Mouse (Mus musculus) neural tube, embryonic 15.5 days (tissue): ENCODE results near the gene Wnt7a. TPM values are rescaled to one million over a fixed set of nuclear protein-coding genes. Genes with fewer than 3 reads are reported as not detected.

ENCODE experiments used
- ATAC-seq: fragments of 200-750 bp; cut with Nextera tagmentation; 2 replicates; pipeline ENCODE4 v1.8.0; 2017; ENCODE audit warnings: mild to moderate bottlenecking, moderate TSS enrichment, moderate library complexity; ENCODE audit not compliant: low FRiP score
- H3K27ac ChIP-seq: fragments of 300-500 bp; sonication (generic); replicated peaks from 2 replicates; pipeline ENCODE4 v1.5.1; 2015; ENCODE audit warnings: mild to moderate bottlenecking, inconsistent platforms
- H3K27me3 ChIP-seq: fragments of 300-500 bp; sonication (generic); replicated peaks from 2 replicates; pipeline ENCODE4 v1.6.1; 2015; ENCODE audit warnings: inconsistent platforms
- H3K36me3 ChIP-seq: fragments of 300-500 bp; sonication (generic); 2 replicates; pipeline ENCODE4 v1.6.1; 2015; ENCODE audit warnings: inconsistent platforms
- H3K4me1 ChIP-seq: fragments of 300-500 bp; sonication (generic); 2 replicates; pipeline ENCODE4 v1.6.1; 2015; ENCODE audit warnings: inconsistent platforms
- H3K4me2 ChIP-seq: fragments of 300-500 bp; sonication (generic); 2 replicates; pipeline ENCODE4 v1.6.1; 2015; ENCODE audit warnings: inconsistent platforms, mild to moderate bottlenecking, moderate library complexity
- H3K4me3 ChIP-seq: fragments of 300-500 bp; sonication (generic); replicated peaks from 2 replicates; pipeline ENCODE4 v1.5.1; 2015; ENCODE audit warnings: mild to moderate bottlenecking, inconsistent platforms
- H3K9ac ChIP-seq: fragments of 300-500 bp; sonication (generic); replicated peaks from 2 replicates; pipeline ENCODE4 v1.6.1; 2015; ENCODE audit warnings: mild to moderate bottlenecking, inconsistent platforms
- H3K9me3 ChIP-seq: fragments of 300-500 bp; sonication (generic); replicated peaks from 2 replicates; pipeline ENCODE4 v1.6.1; 2016; ENCODE audit warnings: inconsistent platforms
- WGBS: fragments of 180-500 bp; shearing (Covaris S2); methylation state at CpG from one replicate; pipeline ENCODE4 v1.1.7; 2015; ENCODE audit warnings: mixed read lengths; 5-methylcytosine and 5-hydroxymethylcytosine counted together
- polyA plus RNA-seq: library from polyadenylated mRNA; unstranded; fragments of >200 nt; fragmentation: Nextera tagmentation; extraction: Ambion mirVana; gene quantifications from 2 replicates; pipeline ENCODE4 v1.2.1, GENCODE M21; 2015

Gene Wnt7a
- polyA plus RNA-seq, 1 experiment from 2014 or later, result 9.5 TPM

DNA sequence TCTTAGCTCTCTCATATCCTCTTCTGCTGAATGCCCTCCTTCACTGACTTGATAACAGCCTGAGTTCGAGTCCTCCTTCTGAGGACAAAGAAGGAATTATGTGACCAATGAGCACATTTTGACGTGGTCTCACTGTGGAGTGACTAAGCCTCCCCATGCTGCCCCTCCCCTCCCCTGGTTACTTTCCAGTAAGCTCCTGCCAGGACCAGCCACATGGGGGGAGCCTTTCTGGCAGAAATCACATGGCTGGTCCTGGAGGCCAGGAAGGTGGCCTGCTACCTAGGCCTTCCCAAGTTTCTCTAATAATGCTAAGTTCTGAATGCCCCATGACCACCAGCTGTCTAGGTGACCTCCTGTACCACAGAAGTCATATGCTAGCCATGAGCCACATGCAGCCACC is 27.3 kb downstream of the Wnt7a start:
- 60% methylated on average over 2 of the region's 2 CpGs for WGBS
- no peaks in the 10 kb centered on the region for H3K4me1 ChIP-seq
- no peak overlapping the region for H3K9ac ChIP-seq
- no peak overlapping the region for H3K27ac ChIP-seq
- no peaks in the 10 kb centered on the region for H3K27me3 ChIP-seq
- no peak for ATAC-seq
- no peak overlapping the region for H3K4me2 ChIP-seq
- H3K9me3 ChIP-seq, result no peaks in the 10 kb centered on the region
- no peak overlapping the region for H3K4me3 ChIP-seq
- H3K36me3 ChIP-seq, result no peaks in the 10 kb centered on the region

GRCm38 (mm10) chr6:91383303-91383702 is 27.9 kb downstream of the Wnt7a start:
- no peak overlapping the region for H3K27ac ChIP-seq
- H3K9me3 ChIP-seq, result no peaks in the 10 kb centered on the region
- H3K27me3 ChIP-seq, result no peaks in the 10 kb centered on the region
- H3K4me2 ChIP-seq, result no peak overlapping the region
- H3K4me1 ChIP-seq, result no peaks in the 10 kb centered on the region
- no peak overlapping the region for H3K9ac ChIP-seq
- 59% methylated on average over 1 of the region's 1 CpGs for WGBS
- H3K36me3 ChIP-seq, result no peaks in the 10 kb centered on the region
- no peak overlapping the region for H3K4me3 ChIP-seq
- ATAC-seq, result no peak

DNA sequence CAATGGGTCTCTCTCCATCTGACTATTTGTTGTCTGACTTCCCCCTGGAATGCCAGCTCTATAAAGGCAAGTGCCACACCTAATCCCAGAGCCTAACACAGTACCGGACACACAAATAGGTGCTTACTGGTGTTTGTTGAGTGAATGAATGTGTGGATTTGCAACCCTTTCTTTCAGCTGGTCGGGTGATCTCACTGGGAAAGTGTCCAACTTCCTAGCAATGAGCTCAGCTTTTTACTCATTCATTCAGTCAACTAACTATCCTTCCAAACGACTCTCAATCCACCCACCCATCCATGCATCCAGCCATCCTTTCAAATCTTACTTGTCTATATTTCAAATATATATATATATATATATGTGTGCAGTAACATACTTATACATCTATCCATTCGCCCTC is 31.3 kb downstream of the Wnt7a start:
- no peaks in the 10 kb centered on the region for H3K36me3 ChIP-seq
- no peaks in the 10 kb centered on the region for H3K27me3 ChIP-seq
- 72% methylated on average over 4 of the region's 4 CpGs for WGBS
- H3K4me1 ChIP-seq, result no peaks in the 10 kb centered on the region
- H3K27ac ChIP-seq, result peak overlapping the region; percentile 56; the same call in 1 of the 2 replicates
- H3K9ac ChIP-seq, result no peak overlapping the region
- no peak overlapping the region for H3K4me2 ChIP-seq
- ATAC-seq, result no peak
- no peak overlapping the region for H3K4me3 ChIP-seq
- no peaks in the 10 kb centered on the region for H3K9me3 ChIP-seq

- Histone ChIP-seq H3K27me3 (no peaks in the 10 kb centered on the region), H3K9ac (no peak overlapping the region), H3K36me3 (no peaks in the 10 kb centered on the region), H3K9me3 (no peaks in the 10 kb centered on the region), H3K4me1 (no peaks in the 10 kb centered on the region), H3K27ac (peak overlapping the region; percentile 61; the same call in 1 of the 2 replicates), H3K4me3 (no peak overlapping the region), H3K4me2 (no peak overlapping the region)
- WGBS, result 34% methylated on average over 3 of the region's 3 CpGs
- ATAC-seq, result peak; percentile 65
Measured at GRCm38 (mm10) chr6:91379266-91379665, 31.9 kb downstream of the Wnt7a start.

- Histone ChIP-seq H3K4me3 (no peak overlapping the region), H3K27me3 (no peaks in the 10 kb centered on the region), H3K36me3 (no peaks in the 10 kb centered on the region), H3K4me2 (no peak overlapping the region), H3K9me3 (no peaks in the 10 kb centered on the region), H3K27ac (no peak overlapping the region), H3K4me1 (peaks cover 9% of the 10 kb centered on the region; the same call in 1 of the 2 replicates), H3K9ac (no peak overlapping the region)
- ATAC-seq, result no peak; the same call in 1 of the 2 replicates
Measured at GRCm38 (mm10) chr6:91372977-91373376, 38.2 kb downstream of the Wnt7a start.

- H3K4me1 ChIP-seq, result peaks cover 10% of the 10 kb centered on the region; the same call in 1 of the 2 replicates
- H3K36me3 ChIP-seq, result no peaks in the 10 kb centered on the region
- H3K9ac ChIP-seq, result no peak overlapping the region
- H3K27me3 ChIP-seq, result no peaks in the 10 kb centered on the region
- WGBS, result 32% methylated on average over 3 of the region's 3 CpGs
- peak overlapping the region; percentile 58; the same call in 1 of the 2 replicates for H3K27ac ChIP-seq
- H3K9me3 ChIP-seq, result no peaks in the 10 kb centered on the region
- no peak overlapping the region for H3K4me2 ChIP-seq
- peak; percentile 16; the same call in 1 of the 2 replicates for ATAC-seq
- H3K4me3 ChIP-seq, result no peak overlapping the region
Measured at GRCm38 (mm10) chr6:91372586-91372971, 38.6 kb downstream of the Wnt7a start.

- peaks cover 10% of the 10 kb centered on the region; the same call in 1 of the 2 replicates for H3K4me1 ChIP-seq
- H3K4me2 ChIP-seq, result no peak overlapping the region
- no peaks in the 10 kb centered on the region for H3K9me3 ChIP-seq
- H3K27me3 ChIP-seq, result no peaks in the 10 kb centered on the region
- no peak overlapping the region for H3K9ac ChIP-seq
- H3K36me3 ChIP-seq, result no peaks in the 10 kb centered on the region
- ATAC-seq, result peak; percentile 62
- H3K4me3 ChIP-seq, result no peak overlapping the region
- H3K27ac ChIP-seq, result no peak overlapping the region
Measured at GRCm38 (mm10) chr6:91371912-91372585, 39.1 kb downstream of the Wnt7a start.

- 90% methylated on average over 1 of the region's 1 CpGs for whole genome bisulfite sequencing
- H3K4me2 ChIP-seq, result no peak overlapping the region
- H3K9ac ChIP-seq, result no peak overlapping the region
- ATAC-seq, result no peak
- no peak overlapping the region for H3K27ac ChIP-seq
- no peak overlapping the region for H3K4me3 ChIP-seq
- H3K9me3 ChIP-seq, result no peaks in the 10 kb centered on the region
- H3K4me1 ChIP-seq, result peaks cover 9% of the 10 kb centered on the region; the same call in 1 of the 2 replicates
- H3K27me3 ChIP-seq, result no peaks in the 10 kb centered on the region
- no peaks in the 10 kb centered on the region for H3K36me3 ChIP-seq
Measured at GRCm38 (mm10) chr6:91366781-91367180, 44.4 kb downstream of the Wnt7a start.

DNA sequence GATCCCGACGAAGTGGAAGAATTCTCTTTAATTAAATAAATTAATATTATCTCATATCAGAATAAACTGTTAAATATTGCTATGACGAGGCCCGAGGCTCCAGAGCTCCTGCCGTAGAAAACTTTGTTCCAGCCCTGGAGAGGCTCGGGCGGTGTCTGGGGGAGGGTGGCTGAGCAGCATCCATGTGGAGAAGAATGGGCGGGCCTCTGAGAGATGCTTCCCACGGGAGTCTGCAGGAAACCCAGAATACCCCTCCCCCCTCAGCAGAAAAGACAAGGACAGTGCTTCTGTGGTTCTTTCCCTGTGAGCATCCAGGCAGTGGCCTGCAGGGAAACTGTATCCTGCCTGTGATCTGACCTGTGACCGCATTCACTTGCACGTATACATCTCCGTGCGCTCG is 45.7 kb downstream of the Wnt7a start:
- H3K27me3 ChIP-seq, result no peaks in the 10 kb centered on the region
- no peaks in the 10 kb centered on the region for H3K9me3 ChIP-seq
- ATAC-seq, result no peak
- no peak overlapping the region for H3K4me3 ChIP-seq
- peaks cover 16% of the 10 kb centered on the region; the same call in 1 of the 2 replicates for H3K4me1 ChIP-seq
- H3K4me2 ChIP-seq, result no peak overlapping the region
- H3K9ac ChIP-seq, result no peak overlapping the region
- H3K36me3 ChIP-seq, result no peaks in the 10 kb centered on the region
- no peak overlapping the region for H3K27ac ChIP-seq
- WGBS, result 57% methylated on average over 14 of the region's 14 CpGs

DNA sequence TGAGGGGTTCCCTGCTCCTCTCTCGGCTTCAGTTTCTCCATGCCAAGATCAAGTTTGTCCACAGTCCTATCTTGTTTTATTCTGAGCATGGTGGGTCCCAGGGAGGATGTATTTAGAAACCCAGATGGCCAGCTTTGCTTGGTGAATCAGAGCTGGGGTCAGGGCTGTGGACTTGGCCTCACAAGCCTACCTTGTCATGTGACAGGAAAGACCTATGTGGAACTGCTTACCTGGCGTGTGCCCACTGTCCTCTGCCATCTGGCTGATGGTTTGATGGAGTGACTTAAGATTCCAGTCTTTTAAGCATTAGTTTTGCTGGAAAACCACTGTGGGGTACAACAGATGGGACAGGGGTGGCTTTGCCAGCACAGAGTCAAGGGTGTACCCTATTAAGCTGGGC is 48.4 kb downstream of the Wnt7a start:
- H3K27me3 ChIP-seq, result no peaks in the 10 kb centered on the region
- H3K4me2 ChIP-seq, result no peak overlapping the region
- no peaks in the 10 kb centered on the region for H3K36me3 ChIP-seq
- WGBS, result 91% methylated on average over 2 of the region's 2 CpGs
- no peak for ATAC-seq
- H3K4me1 ChIP-seq, result peaks cover 10% of the 10 kb centered on the region; the same call in 1 of the 2 replicates
- H3K4me3 ChIP-seq, result no peak overlapping the region
- no peaks in the 10 kb centered on the region for H3K9me3 ChIP-seq
- no peak overlapping the region for H3K9ac ChIP-seq
- H3K27ac ChIP-seq, result no peak overlapping the region

GRCm38 (mm10) chr6:91360998-91361397 is 50.2 kb downstream of the Wnt7a start:
- Histone ChIP-seq H3K9me3 (no peaks in the 10 kb centered on the region), H3K9ac (no peak overlapping the region), H3K4me1 (peaks cover 10% of the 10 kb centered on the region), H3K4me3 (no peak overlapping the region), H3K36me3 (no peaks in the 10 kb centered on the region), H3K4me2 (no peak overlapping the region), H3K27me3 (no peaks in the 10 kb centered on the region), H3K27ac (peak overlapping the region; percentile 51)
- peak; percentile 58; the same call in 1 of the 2 replicates for ATAC-seq
- WGBS, result 27% methylated on average over 6 of the region's 6 CpGs

GRCm38 (mm10) chr6:91360371-91360690 is 50.8 kb downstream of the Wnt7a start:
- H3K4me2 ChIP-seq, result no peak overlapping the region
- H3K9ac ChIP-seq, result no peak overlapping the region
- 93% methylated on average over 4 of the region's 4 CpGs for WGBS
- H3K36me3 ChIP-seq, result no peaks in the 10 kb centered on the region
- ATAC-seq, result no peak
- peaks cover 12% of the 10 kb centered on the region for H3K4me1 ChIP-seq
- no peaks in the 10 kb centered on the region for H3K27me3 ChIP-seq
- H3K9me3 ChIP-seq, result no peaks in the 10 kb centered on the region
- no peak overlapping the region for H3K4me3 ChIP-seq
- no peak overlapping the region for H3K27ac ChIP-seq
